Mouse (Mus musculus) ES-E14 (cell line): ENCODE measurements at regions not wholly inside any gene's neighbourhood (a gene's known extent, or its start where the extent isn't known, plus 50 kb on each side); places are given as distances from the start of the nearest gene placed in this dataset.

Experiments used
- DNase-seq: peaks from one replicate; pipeline ENCODE4 v3.0.0-alpha.2; 2013; ENCODE audit warnings: low read depth, low spot score
- H3K27ac ChIP-seq: 2 replicates; pipeline ENCODE4 v1.5.1; 2012; ENCODE audit warnings: low read depth, mild to moderate bottlenecking, low read length, moderate library complexity, mixed read lengths; ENCODE audit not compliant: poor library complexity, insufficient read depth, severe bottlenecking
- H3K36me3 ChIP-seq: 2 replicates; pipeline ENCODE4 v1.6.1; 2012; ENCODE audit warnings: mild to moderate bottlenecking, low read length, moderate library complexity, mixed read lengths; ENCODE audit not compliant: control insufficient read depth, poor library complexity, insufficient read depth, severe bottlenecking
- H3K4me1 ChIP-seq, 2 experiments: fragments of 150-350 bp in 1 of 2; sonication (generic) in 1 of 2; 2 replicates each; pipeline ENCODE4 v1.6.1; 2012; ENCODE audit warnings: low read length in 2 of 2, mild to moderate bottlenecking in 1 of 2, mixed read lengths in 1 of 2; ENCODE audit not compliant: control insufficient read depth in 2 of 2, insufficient read depth in 2 of 2, poor library complexity in 1 of 2
- H3K4me3 ChIP-seq, 2 experiments: fragments of 150-350 bp in 1 of 2; sonication (generic) in 1 of 2; 2 replicates each; pipeline ENCODE4 v1.5.1; 2012; ENCODE audit warnings: low read length in 2 of 2, low read depth in 1 of 2, mild to moderate bottlenecking in 1 of 2, mixed read lengths in 1 of 2; ENCODE audit not compliant: insufficient read depth in 1 of 2, poor library complexity in 1 of 2, severe bottlenecking in 1 of 2
- H3K9ac ChIP-seq: 2 replicates; pipeline ENCODE4 v1.6.1; 2012; ENCODE audit warnings: low read depth, mild to moderate bottlenecking, low read length, mixed read lengths; ENCODE audit not compliant: poor library complexity, insufficient read depth, severe bottlenecking
- H3K9me3 ChIP-seq: fragments of 150-350 bp; sonication (generic); 2 replicates; pipeline ENCODE4 v1.6.1; 2012; ENCODE audit warnings: low read depth, mild to moderate bottlenecking, low read length; ENCODE audit not compliant: control insufficient read depth, insufficient read depth
- CHD2 ChIP-seq: IDR thresholded peaks from 2 replicates; pipeline ENCODE4 v1.6.1; 2014; ENCODE audit warnings: mild to moderate bottlenecking, low read depth, low read length, inconsistent platforms
- HCFC1 ChIP-seq: IDR thresholded peaks from 2 replicates; pipeline ENCODE4 v1.6.1; 2012; ENCODE audit warnings: low read length, inconsistent platforms, borderline replicate concordance; ENCODE audit not compliant: insufficient read depth
- MAFK ChIP-seq: IDR thresholded peaks from 2 replicates; pipeline ENCODE4 v1.6.1; 2014; ENCODE audit warnings: mild to moderate bottlenecking, low read depth, low read length, inconsistent platforms; ENCODE audit not compliant: insufficient read depth
- ZC3H11A ChIP-seq: IDR thresholded peaks from 2 replicates; pipeline ENCODE4 v1.6.1; 2012; ENCODE audit warnings: low read depth, mild to moderate bottlenecking, inconsistent platforms, low read length, borderline replicate concordance
- ZNF384 ChIP-seq: IDR thresholded peaks from 2 replicates; pipeline ENCODE4 v1.6.1; 2012; ENCODE audit warnings: low read depth, low read length, inconsistent platforms
- in situ Hi-C, 2 experiments: fragments of 600-800 bp; cut with MboI; formaldehyde crosslinking; loops; one replicate each; pipeline ENCODE4 v1.15.1; 2025; ENCODE audit warnings: low sequenced_read_pairs in 2 of 2, inconsistent platforms in 1 of 2; ENCODE audit not compliant: unreplicated experiment in 2 of 2

DNA sequence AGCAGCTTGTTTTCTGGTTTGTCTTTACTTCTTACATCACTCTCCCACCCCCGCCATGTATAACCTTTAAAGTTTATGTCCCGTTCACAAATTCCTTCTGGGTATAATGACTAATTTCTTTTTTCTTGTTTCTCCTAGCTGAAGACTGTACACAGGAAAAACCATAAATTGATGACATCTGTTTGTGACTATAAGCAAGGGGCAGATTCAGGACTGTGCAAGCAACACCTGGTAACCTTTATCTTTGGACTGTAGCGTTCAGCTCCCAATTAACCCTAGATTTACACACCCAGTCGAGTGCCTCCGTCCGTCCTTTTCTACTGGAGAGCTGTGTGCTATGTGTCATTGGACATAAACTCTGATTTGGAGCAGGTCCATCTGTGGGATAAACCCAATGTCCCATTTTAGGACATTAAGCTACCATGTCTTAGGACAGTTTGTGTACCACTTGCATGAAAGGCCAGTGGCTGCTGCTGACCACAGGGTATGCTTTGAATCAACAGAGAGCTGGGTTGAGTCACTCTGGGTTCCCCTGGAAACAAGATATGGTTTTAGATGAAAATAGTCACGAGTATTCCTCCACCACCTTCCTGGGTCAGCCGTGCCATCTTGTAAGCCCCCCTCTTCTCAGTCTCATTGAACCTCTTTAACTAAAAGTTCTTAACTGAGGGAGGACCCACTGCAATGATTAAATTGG, 159.2 kb upstream of the Pgrmc2 start:
- in situ Hi-C loops: no loop called here
- H3K9me3 ChIP-seq: no peaks in the 10 kb centered on the region
- no peak for DNase-seq

DNA sequence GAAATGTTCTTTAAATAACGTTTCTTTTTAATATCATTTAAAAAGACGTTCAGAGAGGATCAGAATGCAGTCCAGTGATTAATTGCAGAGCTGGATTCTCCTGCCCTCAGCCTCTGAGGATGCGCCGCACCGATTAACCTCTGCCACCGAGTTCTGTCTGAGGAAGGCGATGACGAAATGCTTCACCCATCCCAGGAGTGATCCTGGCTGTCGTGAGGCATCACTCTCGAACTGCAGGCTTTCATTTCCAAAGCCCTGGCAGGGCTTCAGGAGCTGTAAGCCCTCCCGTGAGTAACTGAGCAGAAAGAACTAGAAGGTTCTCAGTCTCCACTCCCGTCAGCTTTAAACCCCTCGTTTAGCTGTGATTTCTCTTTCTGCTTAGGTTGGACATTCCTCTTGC, 157.0 kb upstream of the Pgrmc2 start:
- TF ChIP-seq ZNF384: no peak
- no peak overlapping the region for H3K9ac ChIP-seq
- H3K4me3 ChIP-seq: no peak overlapping the region
- H3K27ac ChIP-seq: no peak overlapping the region
- H3K4me1 ChIP-seq: no peaks in the 10 kb centered on the region
- H3K9me3 ChIP-seq: no peaks in the 10 kb centered on the region
- DNase-seq: no peak
- no peaks in the 10 kb centered on the region for H3K36me3 ChIP-seq
- in situ Hi-C loops: no loop called here

More for the DNA sequence above, 159.2 kb upstream of the Pgrmc2 start:
- no peak overlapping the region for H3K4me3 ChIP-seq
- TF ChIP-seq MAFK (no peak), ZNF384 (no peak), HCFC1 (no peak)
- H3K9ac ChIP-seq: no peak overlapping the region
- H3K4me1 ChIP-seq: no peaks in the 10 kb centered on the region
- H3K36me3 ChIP-seq: no peaks in the 10 kb centered on the region
- no peak overlapping the region for H3K27ac ChIP-seq

DNA sequence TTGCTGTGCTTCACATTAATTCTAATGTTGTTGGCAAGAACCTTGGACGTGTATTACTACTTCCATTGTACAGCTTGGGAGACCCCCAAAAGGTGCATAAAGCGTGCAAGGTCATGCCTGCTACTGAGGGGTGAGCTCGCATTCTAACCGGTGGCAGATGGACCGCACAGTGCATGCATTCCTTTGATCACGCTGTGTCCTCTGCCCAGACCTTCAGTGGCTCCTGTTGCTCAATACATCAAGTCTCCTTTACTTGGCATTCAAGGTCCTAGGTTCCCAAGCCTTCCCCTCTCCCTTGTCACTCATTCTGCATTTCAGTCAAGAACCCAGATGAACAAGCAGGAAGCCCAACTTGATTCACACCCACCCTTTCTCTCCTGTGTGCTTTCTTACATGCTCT, 156.4 kb upstream of the Pgrmc2 start:
- no peak for DNase-seq
- H3K27ac ChIP-seq: no peak overlapping the region
- H3K9ac ChIP-seq: no peak overlapping the region
- in situ Hi-C loops: no loop called here
- H3K36me3 ChIP-seq: no peaks in the 10 kb centered on the region
- H3K4me3 ChIP-seq: no peak overlapping the region
- no peaks in the 10 kb centered on the region for H3K4me1 ChIP-seq
- TF ChIP-seq HCFC1 (no peak), ZNF384 (no peak), CHD2 (no peak), MAFK (no peak), ZC3H11A (no peak)
- H3K9me3 ChIP-seq: no peaks in the 10 kb centered on the region

DNA sequence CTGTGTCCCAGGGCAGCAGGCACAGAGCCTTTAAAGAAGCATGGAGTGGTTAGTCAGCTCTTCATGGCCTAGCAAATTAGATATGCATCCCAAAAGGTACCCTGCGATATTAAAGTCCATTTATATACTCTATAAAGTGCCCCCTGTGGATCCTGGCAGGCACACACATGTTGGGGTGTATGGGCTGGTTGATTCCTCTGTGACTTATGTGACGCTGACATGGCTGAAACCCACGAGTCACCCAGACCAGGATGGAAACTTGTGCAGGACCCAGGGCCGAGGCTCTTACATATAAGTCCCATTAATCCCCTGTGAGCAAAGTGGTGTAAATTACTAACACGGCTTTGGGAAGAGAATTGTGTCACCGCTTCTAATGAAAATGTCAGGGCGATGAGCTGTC, 155.2 kb upstream of the Pgrmc2 start:
- no peak overlapping the region for H3K27ac ChIP-seq
- TF ChIP-seq ZC3H11A (no peak), CHD2 (no peak), MAFK (no peak), ZNF384 (no peak), HCFC1 (no peak)
- H3K36me3 ChIP-seq: no peaks in the 10 kb centered on the region
- in situ Hi-C loops: no loop called here
- H3K4me1 ChIP-seq: no peaks in the 10 kb centered on the region
- no peak overlapping the region for H3K4me3 ChIP-seq
- no peaks in the 10 kb centered on the region for H3K9me3 ChIP-seq
- no peak overlapping the region for H3K9ac ChIP-seq
- no peak for DNase-seq

DNA sequence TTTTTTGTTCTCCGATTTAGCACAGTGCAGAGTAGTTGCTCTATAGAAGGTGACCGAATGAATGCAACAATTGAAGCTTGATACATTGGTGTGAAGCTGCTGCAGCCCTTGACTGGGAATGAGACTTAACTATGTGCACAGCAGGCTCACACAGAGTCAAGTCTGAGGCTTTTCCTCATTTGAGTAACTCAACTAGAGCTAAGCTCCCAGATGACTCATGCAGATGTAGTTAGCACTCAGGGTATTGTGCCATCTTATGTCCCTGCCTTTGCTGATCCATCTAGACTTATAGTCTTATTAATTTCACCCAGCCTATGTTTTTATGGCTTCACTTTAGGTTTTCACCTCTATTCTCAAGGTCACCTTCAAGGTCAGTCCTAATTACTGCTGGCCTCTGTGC, 152.8 kb upstream of the Pgrmc2 start:
- in situ Hi-C loops: no loop called here

More for the DNA sequence above, 152.8 kb upstream of the Pgrmc2 start:
- DNase-seq: no peak
- Histone ChIP-seq H3K9me3 (no peaks in the 10 kb centered on the region), H3K27ac (no peak overlapping the region), H3K4me1 (no peaks in the 10 kb centered on the region), H3K36me3 (no peaks in the 10 kb centered on the region), H3K9ac (no peak overlapping the region), H3K4me3 (no peak overlapping the region)
- TF ChIP-seq MAFK: no peak
